Mouse (Mus musculus): ENCODE measurements around the gene Slc6a8. TPM values are rescaled to one million over a fixed set of nuclear protein-coding genes. Genes with fewer than 3 reads are reported as not detected.

The Slc6a8 gene
- polyA plus RNA-seq, 1 experiment from 2014 or later = 12.2 TPM

DNA sequence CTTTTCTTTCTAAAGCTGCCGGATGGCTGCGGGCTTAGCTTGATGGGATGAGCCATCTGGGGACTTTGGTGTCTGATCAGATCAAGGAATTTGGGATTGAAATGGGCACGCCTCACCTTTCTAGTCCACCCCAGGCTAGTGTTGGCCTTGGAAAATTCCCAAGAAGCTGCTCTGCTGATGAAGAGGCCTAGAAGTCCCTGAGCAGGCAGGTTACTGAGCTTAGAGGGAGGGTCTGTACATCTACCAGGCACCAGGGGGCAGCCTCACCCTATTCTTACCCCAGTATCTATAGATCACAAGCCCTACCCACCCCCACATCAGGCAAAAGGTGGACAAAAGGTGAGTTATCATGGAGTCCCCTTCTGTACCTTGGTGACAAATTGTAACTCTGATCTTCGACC lies 919 bp upstream of the Slc6a8 start:
- no peaks in the 10 kb centered on the region; the same call in 1 of the 2 replicates for H3K36me3 ChIP-seq (ENCODE audit: control insufficient read depth, insufficient read depth, low read length)
- no peak overlapping the region for H3K27ac ChIP-seq (ENCODE audit: low read length)
- WGBS = 66% methylated on average over 4 of the region's 4 CpGs
- no peak overlapping the region for H3K9ac ChIP-seq (replicated peaks; ENCODE audit: low read depth, low read length)
- no peaks in the 10 kb centered on the region for H3K9me3 ChIP-seq (ENCODE audit: control insufficient read depth, low read depth, low read length)
- no peak for ATAC-seq (ENCODE audit: insufficient number of reproducible peaks, insufficient read depth, low FRiP score, low read depth)
- no peak overlapping the region for H3K4me2 ChIP-seq (replicated peaks; ENCODE audit: low read depth, low read length)
- H3K27me3 ChIP-seq (ENCODE audit: control insufficient read depth, insufficient read depth, low read length) = no peaks in the 10 kb centered on the region
- peak overlapping the region; percentile 53; the same call in 1 of the 2 replicates for H3K4me3 ChIP-seq (ENCODE audit: low read depth, low read length)
- no peaks in the 10 kb centered on the region; the same call in 1 of the 2 replicates for H3K4me1 ChIP-seq (ENCODE audit: control insufficient read depth, insufficient read depth, low read length)

DNA sequence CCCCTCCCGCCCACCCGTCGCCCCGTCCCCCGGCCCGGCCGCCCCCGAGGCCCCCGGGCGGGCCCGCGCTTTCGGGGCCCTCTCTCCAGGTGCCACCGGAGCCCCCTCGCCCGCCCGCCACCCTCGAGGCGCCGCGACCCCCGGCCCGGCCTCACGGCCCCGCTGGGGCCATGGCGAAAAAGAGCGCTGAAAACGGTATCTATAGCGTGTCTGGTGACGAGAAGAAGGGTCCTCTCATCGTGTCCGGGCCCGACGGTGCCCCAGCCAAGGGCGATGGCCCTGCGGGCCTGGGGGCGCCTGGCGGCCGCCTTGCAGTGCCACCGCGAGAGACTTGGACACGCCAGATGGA lies 643 bp downstream of the Slc6a8 start:
- H3K9me3 ChIP-seq (ENCODE audit: control insufficient read depth, low read depth, low read length) = no peaks in the 10 kb centered on the region
- WGBS = 23% methylated on average over 27 of the region's 42 CpGs
- H3K27me3 ChIP-seq (ENCODE audit: control insufficient read depth, insufficient read depth, low read length) = no peaks in the 10 kb centered on the region
- peak overlapping the region; percentile 72 for H3K9ac ChIP-seq (replicated peaks; ENCODE audit: low read depth, low read length)
- H3K4me3 ChIP-seq (ENCODE audit: low read depth, low read length) = peak overlapping the region; percentile 53
- H3K4me2 ChIP-seq (replicated peaks; ENCODE audit: low read depth, low read length) = peak overlapping the region; percentile 55
- no peaks in the 10 kb centered on the region; the same call in 1 of the 2 replicates for H3K36me3 ChIP-seq (ENCODE audit: control insufficient read depth, insufficient read depth, low read length)
- H3K27ac ChIP-seq (ENCODE audit: low read length) = no peak overlapping the region
- no peaks in the 10 kb centered on the region; the same call in 1 of the 2 replicates for H3K4me1 ChIP-seq (ENCODE audit: control insufficient read depth, insufficient read depth, low read length)
- no peak for ATAC-seq (ENCODE audit: insufficient number of reproducible peaks, insufficient read depth, low FRiP score, low read depth)

DNA sequence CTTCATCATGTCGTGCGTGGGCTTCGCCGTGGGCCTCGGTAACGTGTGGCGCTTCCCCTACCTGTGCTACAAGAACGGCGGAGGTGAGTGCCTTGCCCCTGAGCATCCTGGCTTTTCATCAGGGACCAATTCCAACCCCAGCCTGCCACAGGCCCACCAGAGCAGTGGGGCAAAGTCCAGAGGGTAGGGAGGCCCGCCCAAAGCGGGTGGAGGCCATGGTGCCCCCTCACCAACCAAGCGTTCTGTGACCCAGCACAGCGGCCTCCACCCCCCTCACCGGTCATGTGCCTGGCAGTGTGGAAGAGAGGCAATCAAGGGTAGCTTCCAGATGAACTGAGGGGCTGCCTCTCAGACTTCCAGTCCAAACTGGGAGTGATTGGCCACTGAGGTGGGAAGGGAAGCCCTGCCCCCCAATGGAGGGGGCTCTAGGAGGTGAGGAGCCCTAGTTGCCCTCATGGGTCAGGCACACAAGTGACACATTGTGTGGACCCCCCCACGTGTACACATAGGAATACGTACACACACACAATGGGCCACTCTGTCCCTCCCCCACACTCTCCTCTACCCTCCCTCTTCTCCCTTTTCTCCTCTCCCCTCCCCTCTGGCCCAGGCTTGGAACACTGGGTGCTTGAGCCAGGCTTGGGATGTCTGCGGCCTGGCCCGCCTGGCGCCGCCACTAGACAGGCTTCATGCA lies 1.2 kb downstream of the Slc6a8 start:
- peak; percentile 35; the same call in 1 of the 2 replicates for ATAC-seq (ENCODE audit: insufficient number of reproducible peaks, insufficient read depth, low FRiP score, low read depth)
- Histone ChIP-seq H3K4me3 (ENCODE audit: low read depth, low read length) (peak overlapping the region; percentile 53), H3K4me1 (ENCODE audit: control insufficient read depth, insufficient read depth, low read length) (no peaks in the 10 kb centered on the region; the same call in 1 of the 2 replicates), H3K9ac (replicated peaks; ENCODE audit: low read depth, low read length) (peak overlapping the region; percentile 72), H3K4me2 (replicated peaks; ENCODE audit: low read depth, low read length) (peak overlapping the region; percentile 55), H3K36me3 (ENCODE audit: control insufficient read depth, insufficient read depth, low read length) (no peaks in the 10 kb centered on the region; the same call in 1 of the 2 replicates), H3K27ac (ENCODE audit: low read length) (no peak overlapping the region), H3K9me3 (ENCODE audit: control insufficient read depth, low read depth, low read length) (no peaks in the 10 kb centered on the region), H3K27me3 (ENCODE audit: control insufficient read depth, insufficient read depth, low read length) (no peaks in the 10 kb centered on the region)
- 32% methylated on average over 20 of the region's 20 CpGs for WGBS

DNA sequence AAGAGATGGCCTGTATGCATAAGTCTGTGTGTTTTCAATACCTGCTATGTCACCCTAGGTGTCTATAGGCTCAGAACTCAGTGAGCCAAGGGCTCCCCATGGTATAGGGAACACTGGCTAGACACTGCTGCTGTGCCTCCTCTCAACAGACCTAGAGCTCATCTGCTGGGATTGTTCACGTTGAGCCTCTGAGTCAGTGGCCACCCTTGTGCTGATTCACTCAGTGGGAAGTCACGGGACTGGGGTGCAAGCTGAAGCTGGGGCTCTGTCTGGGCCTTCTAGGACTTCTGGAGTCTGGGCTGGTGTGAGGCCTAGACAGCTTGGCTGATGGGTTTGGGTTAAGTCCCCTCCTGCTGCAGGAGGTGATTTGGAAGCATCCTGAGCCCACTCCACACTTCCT lies 2.3 kb downstream of the Slc6a8 start:
- Histone ChIP-seq H3K9ac (replicated peaks; ENCODE audit: low read depth, low read length) (no peak overlapping the region), H3K4me3 (ENCODE audit: low read depth, low read length) (no peak overlapping the region), H3K27me3 (ENCODE audit: control insufficient read depth, insufficient read depth, low read length) (no peaks in the 10 kb centered on the region), H3K4me1 (ENCODE audit: control insufficient read depth, insufficient read depth, low read length) (no peaks in the 10 kb centered on the region; the same call in 1 of the 2 replicates), H3K9me3 (ENCODE audit: control insufficient read depth, low read depth, low read length) (no peaks in the 10 kb centered on the region), H3K36me3 (ENCODE audit: control insufficient read depth, insufficient read depth, low read length) (no peaks in the 10 kb centered on the region; the same call in 1 of the 2 replicates), H3K4me2 (replicated peaks; ENCODE audit: low read depth, low read length) (peak overlapping the region; percentile 55), H3K27ac (ENCODE audit: low read length) (no peak overlapping the region)
- WGBS = 70% methylated on average over 2 of the region's 2 CpGs
- no peak for ATAC-seq (ENCODE audit: insufficient number of reproducible peaks, insufficient read depth, low FRiP score, low read depth)

DNA sequence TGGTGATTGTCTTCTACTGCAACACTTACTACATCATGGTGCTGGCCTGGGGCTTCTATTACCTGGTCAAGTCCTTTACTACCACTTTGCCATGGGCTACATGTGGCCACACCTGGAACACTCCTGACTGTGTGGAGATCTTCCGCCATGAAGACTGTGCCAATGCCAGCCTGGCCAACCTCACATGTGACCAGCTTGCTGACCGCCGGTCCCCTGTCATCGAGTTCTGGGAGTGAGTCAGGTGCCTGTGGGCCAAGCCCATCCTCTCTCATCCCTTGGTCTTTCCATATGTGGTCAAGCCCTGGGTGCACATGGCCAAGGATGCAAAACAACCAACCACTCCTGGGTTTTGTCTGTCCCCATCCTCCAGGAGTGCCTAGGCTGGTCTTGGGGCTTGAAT lies 3.7 kb downstream of the Slc6a8 start:
- H3K9me3 ChIP-seq (ENCODE audit: control insufficient read depth, low read depth, low read length) = no peaks in the 10 kb centered on the region
- no peaks in the 10 kb centered on the region; the same call in 1 of the 2 replicates for H3K4me1 ChIP-seq (ENCODE audit: control insufficient read depth, insufficient read depth, low read length)
- no peak overlapping the region for H3K4me3 ChIP-seq (ENCODE audit: low read depth, low read length)
- no peaks in the 10 kb centered on the region for H3K27me3 ChIP-seq (ENCODE audit: control insufficient read depth, insufficient read depth, low read length)
- no peak overlapping the region for H3K27ac ChIP-seq (ENCODE audit: low read length)
- 90% methylated on average over 4 of the region's 4 CpGs for WGBS
- H3K4me2 ChIP-seq (replicated peaks; ENCODE audit: low read depth, low read length) = no peak overlapping the region
- H3K36me3 ChIP-seq (ENCODE audit: control insufficient read depth, insufficient read depth, low read length) = no peaks in the 10 kb centered on the region; the same call in 1 of the 2 replicates
- no peak for ATAC-seq (ENCODE audit: insufficient number of reproducible peaks, insufficient read depth, low FRiP score, low read depth)
- no peak overlapping the region for H3K9ac ChIP-seq (replicated peaks; ENCODE audit: low read depth, low read length)

DNA sequence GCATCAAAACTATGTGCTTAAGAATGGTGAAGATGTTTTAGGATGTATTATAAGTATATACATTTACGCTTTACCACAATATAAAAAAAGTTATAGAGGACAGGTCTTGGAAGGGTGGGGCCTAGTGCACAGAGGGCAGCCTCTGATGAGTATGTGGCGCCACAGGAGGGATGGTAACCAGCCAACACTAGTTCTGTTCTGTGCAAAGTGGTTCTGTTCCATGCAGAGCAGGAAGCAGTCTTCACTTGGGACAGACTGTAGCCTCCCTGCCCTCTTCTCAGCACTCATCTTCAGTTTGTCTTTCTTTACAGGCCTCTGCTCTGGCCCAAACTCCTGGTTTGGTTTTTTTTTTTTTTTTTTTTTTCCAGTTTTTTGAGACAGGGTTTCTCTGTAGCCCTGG lies 11.2 kb downstream of the Slc6a8 start:
- Histone ChIP-seq H3K27ac (ENCODE audit: low read length) (no peak overlapping the region), H3K9ac (replicated peaks; ENCODE audit: low read depth, low read length) (no peak overlapping the region), H3K4me1 (ENCODE audit: control insufficient read depth, insufficient read depth, low read length) (no peaks in the 10 kb centered on the region), H3K27me3 (ENCODE audit: control insufficient read depth, insufficient read depth, low read length) (no peaks in the 10 kb centered on the region), H3K9me3 (ENCODE audit: control insufficient read depth, low read depth, low read length) (no peaks in the 10 kb centered on the region), H3K4me3 (ENCODE audit: low read depth, low read length) (no peak overlapping the region), H3K4me2 (replicated peaks; ENCODE audit: low read depth, low read length) (no peak overlapping the region), H3K36me3 (ENCODE audit: control insufficient read depth, insufficient read depth, low read length) (peaks cover 7% of the 10 kb centered on the region)
- ATAC-seq (ENCODE audit: insufficient number of reproducible peaks, insufficient read depth, low FRiP score, low read depth) = no peak
- WGBS = 85% methylated on average over 2 of the region's 2 CpGs

DNA sequence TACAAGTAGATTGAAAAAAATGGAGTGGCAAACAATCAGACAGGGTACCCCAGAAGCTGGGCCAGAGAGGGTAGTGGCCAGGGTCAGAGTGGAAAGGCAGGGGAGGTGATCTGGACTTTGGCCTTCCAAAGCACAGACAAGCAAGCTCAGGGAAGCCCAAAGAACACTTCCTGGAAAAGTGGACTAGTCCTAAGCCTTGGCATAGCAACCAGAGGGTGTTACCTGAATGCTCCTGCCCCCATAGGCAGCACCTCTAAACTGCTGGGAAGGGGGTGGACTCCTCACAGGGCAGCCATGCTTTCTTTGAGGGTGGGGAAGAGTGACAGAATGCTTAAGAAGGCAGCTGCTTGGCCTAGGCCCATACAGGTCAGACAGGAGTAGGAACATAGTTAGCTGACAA lies 12.0 kb downstream of the Slc6a8 start:
- no peak overlapping the region for H3K4me3 ChIP-seq (ENCODE audit: low read depth, low read length)
- H3K9ac ChIP-seq (replicated peaks; ENCODE audit: low read depth, low read length) = no peak overlapping the region
- H3K36me3 ChIP-seq (ENCODE audit: control insufficient read depth, insufficient read depth, low read length) = peaks cover 11% of the 10 kb centered on the region
- no peaks in the 10 kb centered on the region for H3K27me3 ChIP-seq (ENCODE audit: control insufficient read depth, insufficient read depth, low read length)
- H3K27ac ChIP-seq (ENCODE audit: low read length) = no peak overlapping the region
- no peak overlapping the region for H3K4me2 ChIP-seq (replicated peaks; ENCODE audit: low read depth, low read length)
- no peaks in the 10 kb centered on the region for H3K9me3 ChIP-seq (ENCODE audit: control insufficient read depth, low read depth, low read length)
- no peak for ATAC-seq (ENCODE audit: insufficient number of reproducible peaks, insufficient read depth, low FRiP score, low read depth)
- no peaks in the 10 kb centered on the region for H3K4me1 ChIP-seq (ENCODE audit: control insufficient read depth, insufficient read depth, low read length)

DNA sequence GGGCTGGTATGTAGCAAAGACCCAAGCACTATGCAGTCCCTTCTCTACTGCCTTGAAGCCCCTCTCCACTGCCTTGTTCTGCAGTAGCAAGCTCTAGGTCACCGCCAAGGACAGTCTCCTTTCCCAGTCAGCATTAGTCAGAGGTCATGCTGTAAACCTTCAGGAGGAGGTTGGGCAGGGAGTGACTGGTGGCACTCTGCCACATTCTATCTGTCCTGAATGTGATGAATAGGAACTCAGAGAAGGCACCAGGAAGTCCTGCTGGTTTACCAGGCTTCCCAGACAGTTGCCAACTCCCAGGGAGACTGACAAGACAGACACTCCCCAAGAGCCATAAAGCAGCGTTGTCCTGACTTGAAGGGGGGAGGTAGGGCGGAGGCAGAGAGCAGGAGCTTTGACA lies 12.7 kb downstream of the Slc6a8 start:
- H3K9me3 ChIP-seq (ENCODE audit: control insufficient read depth, low read depth, low read length) = no peaks in the 10 kb centered on the region
- no peak for ATAC-seq (ENCODE audit: insufficient number of reproducible peaks, insufficient read depth, low FRiP score, low read depth)
- no peak overlapping the region for H3K4me2 ChIP-seq (replicated peaks; ENCODE audit: low read depth, low read length)
- no peak overlapping the region for H3K27ac ChIP-seq (ENCODE audit: low read length)
- H3K9ac ChIP-seq (replicated peaks; ENCODE audit: low read depth, low read length) = no peak overlapping the region
- WGBS = 70% methylated on average over 3 of the region's 3 CpGs
- H3K36me3 ChIP-seq (ENCODE audit: control insufficient read depth, insufficient read depth, low read length) = peaks cover 11% of the 10 kb centered on the region
- no peaks in the 10 kb centered on the region for H3K27me3 ChIP-seq (ENCODE audit: control insufficient read depth, insufficient read depth, low read length)
- no peak overlapping the region for H3K4me3 ChIP-seq (ENCODE audit: low read depth, low read length)
- H3K4me1 ChIP-seq (ENCODE audit: control insufficient read depth, insufficient read depth, low read length) = no peaks in the 10 kb centered on the region
